Mouse (Mus musculus): ENCODE results near the gene Hnrnpa2b1. TPM values are rescaled to one million over a fixed set of nuclear protein-coding genes. Genes with fewer than 3 reads are reported as not detected.

Gene Hnrnpa2b1
- 113 and 317 TPM in 2 replicates for polyA plus RNA-seq (2012; ENCODE audit: low replicate concordance)

GRCm38 (mm10) chr6:51469715-51470310 lies at the start of gene Hnrnpa2b1:
TSS of gene Hnrnpa2b1 (minus strand) at chr6:51469894.

DNA sequence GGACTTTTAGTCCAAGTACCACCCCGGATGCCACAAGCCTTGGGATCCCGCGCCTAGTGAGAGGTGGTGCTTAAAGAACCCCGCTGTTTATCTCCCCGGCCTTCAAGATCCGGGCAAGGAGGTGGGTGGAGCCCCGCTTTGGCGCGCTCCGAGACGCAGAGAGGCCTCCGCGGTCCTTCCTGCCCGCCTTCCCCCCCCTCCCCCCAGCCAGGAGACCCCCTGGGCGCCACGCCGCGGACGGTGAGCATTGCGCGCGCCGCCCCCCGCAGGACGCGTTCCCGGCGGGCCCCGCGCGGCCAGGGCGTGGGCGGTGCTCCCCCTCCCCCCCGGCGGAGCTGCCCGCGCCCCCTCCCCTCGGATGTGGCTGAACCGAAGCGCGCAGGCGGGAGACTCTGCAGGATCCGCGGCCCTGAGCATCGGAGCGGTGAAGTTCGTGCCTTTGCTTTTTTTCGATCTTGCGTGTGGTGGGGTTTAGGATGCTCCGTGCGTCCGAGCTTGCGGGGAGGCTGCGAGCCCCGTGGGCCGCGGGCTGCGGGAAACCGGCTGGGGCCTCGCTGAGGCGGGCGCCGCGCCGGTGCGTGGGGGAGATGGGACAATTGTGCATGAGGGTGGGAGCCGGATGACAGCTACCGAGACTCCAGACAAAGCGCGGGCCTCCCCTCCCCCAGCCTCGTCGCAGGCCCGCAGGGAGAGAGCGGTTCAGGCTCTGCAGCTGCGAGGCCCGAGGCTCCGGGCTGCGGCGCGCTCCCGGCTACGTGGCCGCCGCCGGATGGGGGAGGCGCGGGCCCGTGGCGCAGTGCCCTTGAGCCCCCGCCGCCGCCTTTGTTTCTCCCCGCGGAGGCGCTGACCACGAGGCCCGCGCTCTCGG lies 851 bp upstream of the Hnrnpa2b1 start, which contains the start of gene Cbx3:
Cbx3 (plus strand) TSS at position 50 of the 868 bp plus-strand sequence.

DNA sequence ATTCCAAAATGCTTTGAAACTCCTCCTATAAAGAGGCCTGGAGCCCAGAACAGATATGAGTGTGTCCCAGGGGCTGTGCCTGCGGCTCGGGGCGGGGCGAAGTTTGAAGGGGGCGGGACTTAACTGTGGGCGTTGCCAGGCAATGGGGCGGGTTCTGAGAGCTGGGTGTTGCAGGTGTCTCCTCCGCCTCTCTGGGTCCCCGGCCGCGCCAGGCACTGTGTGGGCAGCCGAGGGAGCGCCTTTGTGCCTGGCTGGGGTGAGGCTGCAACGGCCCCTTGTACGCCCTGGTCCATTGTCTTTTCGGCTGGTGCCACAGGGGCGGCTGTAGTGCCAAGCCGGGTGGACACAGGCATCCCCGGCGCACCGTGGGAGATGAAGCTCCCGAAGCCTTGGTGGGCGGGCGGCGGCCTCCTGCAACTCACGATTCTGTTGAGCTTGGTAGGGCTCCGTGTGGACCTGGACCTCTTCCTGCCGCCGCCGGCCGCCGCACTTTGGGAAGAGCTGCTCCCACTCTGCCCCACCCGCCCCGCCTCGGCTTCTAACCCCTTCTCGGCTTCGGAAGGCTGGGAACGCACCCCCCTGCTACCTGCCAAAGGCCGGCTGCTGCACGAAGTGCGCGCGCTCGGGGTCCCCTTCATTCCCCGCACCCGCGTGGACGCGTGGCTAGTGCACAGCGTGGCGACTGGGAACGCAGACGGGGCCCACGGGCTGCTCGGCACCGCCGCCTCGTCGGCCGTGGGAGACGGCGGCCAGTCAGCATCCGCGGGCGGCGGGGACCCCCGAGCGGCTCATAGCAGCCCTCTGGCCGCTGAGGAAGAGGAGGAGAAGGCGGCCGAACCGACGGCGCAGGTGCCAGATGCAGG lies 36.9 kb downstream of the Hnrnpa2b1 start, which contains the start of gene Nfe2l3:
Nfe2l3 (plus strand) TSS at position 136 of the 863 bp plus-strand sequence.

Other genes starting within 250 kb of the Hnrnpa2b1 start
- gene Nfe2l3, start 37.2 kb downstream of the Hnrnpa2b1 start, polyA plus RNA-seq (2012; ENCODE audit: low replicate concordance), result not detected in 2 replicates
- gene Cbx3, start 466 bp upstream of the Hnrnpa2b1 start, polyA plus RNA-seq (2012; ENCODE audit: low replicate concordance), result 40.7 and 48.3 TPM in 2 replicates
- gene Snx10, start 54.0 kb upstream of the Hnrnpa2b1 start, polyA plus RNA-seq (2012; ENCODE audit: low replicate concordance), result 0.27 and 0.78 TPM in 2 replicates